Mouse (Mus musculus) testis, adult 2 months (tissue): Measurements from ENCODE around the gene Pld3. TPM values are rescaled to one million over a fixed set of nuclear protein-coding genes. Genes with fewer than 3 reads are reported as not detected.

ENCODE experiments used
- H3K27ac ChIP-seq: fragments of 200-500 bp; 2 replicates; pipeline ENCODE4 v1.5.1; 2012; ENCODE audit warnings: low read depth, low read length; ENCODE audit not compliant: control insufficient read depth, insufficient read depth
- H3K27me3 ChIP-seq: fragments of 200-500 bp; 2 replicates; pipeline ENCODE4 v1.6.1; 2012; ENCODE audit warnings: mild to moderate bottlenecking, low read length, moderate library complexity; ENCODE audit not compliant: control insufficient read depth, insufficient read depth
- H3K36me3 ChIP-seq: fragments of 200-500 bp; 2 replicates; pipeline ENCODE4 v1.6.1; 2012; ENCODE audit warnings: mild to moderate bottlenecking, low read length; ENCODE audit not compliant: control insufficient read depth, insufficient read depth
- H3K4me1 ChIP-seq: fragments of 200-500 bp; 2 replicates; pipeline ENCODE4 v1.6.1; 2012; ENCODE audit warnings: low read length; ENCODE audit not compliant: control insufficient read depth, insufficient read depth
- H3K4me3 ChIP-seq: fragments of 200-500 bp; 2 replicates; pipeline ENCODE4 v1.5.1; 2012; ENCODE audit warnings: low read depth, mild to moderate bottlenecking, low read length, moderate library complexity, mixed read lengths; ENCODE audit not compliant: control insufficient read depth
- CTCF ChIP-seq: fragments of 200-500 bp; IDR thresholded peaks from 2 replicates; pipeline ENCODE4 v1.5.1; 2012; ENCODE audit warnings: low read depth, mild to moderate bottlenecking, inconsistent platforms, low read length, moderate library complexity; ENCODE audit not compliant: control insufficient read depth, insufficient read depth, insufficient replicate concordance
- POLR2A ChIP-seq: fragments of 200-500 bp; IDR thresholded peaks from 2 replicates; pipeline ENCODE4 v1.6.1; 2012; ENCODE audit warnings: low read depth, mild to moderate bottlenecking, inconsistent platforms, low read length, moderate library complexity; ENCODE audit not compliant: control insufficient read depth
- polyA plus RNA-seq: library from polyadenylated mRNA; depleted of rRNA; stranded (reverse); fragments of >200 nt; gene quantifications from 2 replicates; pipeline ENCODE4 v1.2.3, GENCODE M21; 2012; rRNA removed

Pld3 gene
- polyA plus RNA-seq = 121 and 130 TPM in 2 replicates

GRCm38 (mm10) chr7:27552931-27553513 lies at the start of gene Pld3, which contains the start of gene 2310022A10Rik:
Gene Pld3 (minus strand): TSS chr7:27553218.
Gene 2310022A10Rik (plus strand): TSS chr7:27553233.
- Histone ChIP-seq H3K4me1 (peaks cover 3% of the 10 kb centered on the region; the same call in 1 of the 2 replicates), H3K36me3 (no peaks in the 10 kb centered on the region), H3K27ac (peak within 1 kb of the TSS; percentile 81), H3K4me3 (peak within 1 kb of the TSS; percentile 95), H3K27me3 (no peaks in the 10 kb centered on the region)
- peak; percentile 77 for TF ChIP-seq POLR2A
- TF ChIP-seq CTCF = no peak

- Histone ChIP-seq H3K27ac (no peak overlapping the region; the same call in 1 of the 2 replicates), H3K27me3 (no peaks in the 10 kb centered on the region), H3K36me3 (no peaks in the 10 kb centered on the region), H3K4me3 (no peak overlapping the region), H3K4me1 (peaks cover 18% of the 10 kb centered on the region)
- TF ChIP-seq POLR2A = no peak
- no peak for TF ChIP-seq CTCF
Measured at GRCm38 (mm10) chr7:27602161-27602560, 49.1 kb upstream of the Pld3 start.

- Histone ChIP-seq H3K27me3 (no peaks in the 10 kb centered on the region), H3K27ac (no peak overlapping the region), H3K4me1 (peaks cover 21% of the 10 kb centered on the region), H3K36me3 (no peaks in the 10 kb centered on the region), H3K4me3 (no peak overlapping the region)
- TF ChIP-seq POLR2A (no peak), CTCF (no peak)
Measured at GRCm38 (mm10) chr7:27601628-27602027, 48.6 kb upstream of the Pld3 start.

- peaks cover 18% of the 10 kb centered on the region for H3K4me1 ChIP-seq
- H3K27ac ChIP-seq = no peak overlapping the region
- no peaks in the 10 kb centered on the region for H3K27me3 ChIP-seq
- TF ChIP-seq POLR2A = no peak
- TF ChIP-seq CTCF = no peak
- no peak overlapping the region for H3K4me3 ChIP-seq
- H3K36me3 ChIP-seq = no peaks in the 10 kb centered on the region
Measured at GRCm38 (mm10) chr7:27598053-27598452, 45.0 kb upstream of the Pld3 start.

- peaks cover 18% of the 10 kb centered on the region for H3K4me1 ChIP-seq
- peak overlapping the region; percentile 26; the same call in 1 of the 2 replicates for H3K27ac ChIP-seq
Measured at GRCm38 (mm10) chr7:27596586-27597503, 43.8 kb upstream of the Pld3 start.

GRCm38 (mm10) chr7:27592934-27593645 lies 40.1 kb upstream of the Pld3 start:
- H3K27ac ChIP-seq = peak overlapping the region; percentile 45; the same call in 1 of the 2 replicates

More at GRCm38 (mm10) chr7:27596586-27597503, 43.8 kb upstream of the Pld3 start:
- no peaks in the 10 kb centered on the region for H3K36me3 ChIP-seq
- H3K27me3 ChIP-seq = no peaks in the 10 kb centered on the region
- H3K4me3 ChIP-seq = no peak overlapping the region
- TF ChIP-seq POLR2A (no peak), CTCF (no peak)

GRCm38 (mm10) chr7:27592217-27592929 lies 39.4 kb upstream of the Pld3 start:
- TF ChIP-seq CTCF = no peak
- TF ChIP-seq POLR2A = no peak
- H3K27me3 ChIP-seq = no peaks in the 10 kb centered on the region
- peaks cover 12% of the 10 kb centered on the region for H3K4me1 ChIP-seq
- peak overlapping the region; percentile 93 for H3K4me3 ChIP-seq
- peak overlapping the region; percentile 92 for H3K27ac ChIP-seq
- H3K36me3 ChIP-seq = no peaks in the 10 kb centered on the region

More at GRCm38 (mm10) chr7:27592934-27593645, 40.1 kb upstream of the Pld3 start:
- peak overlapping the region; percentile 93 for H3K4me3 ChIP-seq
- no peaks in the 10 kb centered on the region for H3K27me3 ChIP-seq
- H3K4me1 ChIP-seq = peaks cover 16% of the 10 kb centered on the region
- no peaks in the 10 kb centered on the region for H3K36me3 ChIP-seq
- TF ChIP-seq CTCF (no peak), POLR2A (no peak)
